Mouse (Mus musculus) brain, embryonic 18.5 days (tissue): ENCODE results near the gene Schip1.
"Not testable (repeated sequence)": the region's sequence is repeated elsewhere in the genome, so short reads cannot be mapped to it uniquely, and the experiment has no call there.

Experiments
- DNase-seq: peaks from one replicate; pipeline ENCODE4 v3.0.0-alpha.2; 2012; ENCODE audit warnings: low read depth, low spot score

Gene Schip1

GRCm38 (mm10) chr3:68064731-68065130, at the start of gene Schip1:
TSS of gene Schip1 (plus strand) at chr3:68064802.
- DNase-seq, result no peak

GRCm38 (mm10) chr3:68015786-68016185, 48.8 kb upstream of the Schip1 start:
- no peak for DNase-seq

- no peak for DNase-seq
Measured at GRCm38 (mm10) chr3:68019401-68019800, 45.2 kb upstream of the Schip1 start.

GRCm38 (mm10) chr3:68036097-68036496, 28.5 kb upstream of the Schip1 start:
- DNase-seq, result no peak

- no peak for DNase-seq
Measured at GRCm38 (mm10) chr3:68042951-68043350, 21.7 kb upstream of the Schip1 start.

- peak; percentile 55 for DNase-seq
Measured at GRCm38 (mm10) chr3:68045475-68046416, 18.9 kb upstream of the Schip1 start.

GRCm38 (mm10) chr3:68053538-68053937, 11.1 kb upstream of the Schip1 start:
- DNase-seq, result no peak

- DNase-seq, result no peak
Measured at GRCm38 (mm10) chr3:68055071-68055470, 9.5 kb upstream of the Schip1 start.

- no peak for DNase-seq
Measured at GRCm38 (mm10) chr3:68056373-68057275, 8.0 kb upstream of the Schip1 start.

GRCm38 (mm10) chr3:68059162-68059800, 5.3 kb upstream of the Schip1 start:
- no peak for DNase-seq

- peak; percentile 67 for DNase-seq
Measured at GRCm38 (mm10) chr3:68071395-68072386, 7.1 kb downstream of the Schip1 start.

GRCm38 (mm10) chr3:68077406-68077805, 12.8 kb downstream of the Schip1 start:
- DNase-seq, result no peak

- DNase-seq, result no peak
Measured at GRCm38 (mm10) chr3:68085024-68085423, 20.4 kb downstream of the Schip1 start.

GRCm38 (mm10) chr3:68092108-68092507, 27.5 kb downstream of the Schip1 start:
- DNase-seq, result no peak

GRCm38 (mm10) chr3:68096724-68097431, 32.3 kb downstream of the Schip1 start:
- no peak for DNase-seq

- not testable (repeated sequence) for DNase-seq
Measured at GRCm38 (mm10) chr3:68099561-68099960, 35.0 kb downstream of the Schip1 start.

- no peak for DNase-seq
Measured at GRCm38 (mm10) chr3:68101343-68101742, 36.7 kb downstream of the Schip1 start.

GRCm38 (mm10) chr3:68105081-68105685, 40.6 kb downstream of the Schip1 start:
- no peak for DNase-seq

GRCm38 (mm10) chr3:68121338-68121737, 56.7 kb downstream of the Schip1 start:
- DNase-seq, result no peak
